Mouse (Mus musculus): Measurements from ENCODE around the gene Atg5.

- TF ChIP-seq CTCF (IDR thresholded peaks at IDR 0.05; ENCODE audit: borderline replicate concordance, control insufficient read depth, extremely low read depth, insufficient read depth, low read length, poor library complexity) (no peak), POLR2A (IDR thresholded peaks at IDR 0.05; ENCODE audit: control insufficient read depth, extremely low read depth, insufficient read depth, low read length, poor library complexity) (no peak)
Observed at GRCm38 (mm10) chr10:44400602-44401001, 132.4 kb downstream of the Atg5 start.

All from thymus, adult 2 months (tissue).